Mouse (Mus musculus): ENCODE data around the gene Rab4b.

Gene Rab4b

DNA sequence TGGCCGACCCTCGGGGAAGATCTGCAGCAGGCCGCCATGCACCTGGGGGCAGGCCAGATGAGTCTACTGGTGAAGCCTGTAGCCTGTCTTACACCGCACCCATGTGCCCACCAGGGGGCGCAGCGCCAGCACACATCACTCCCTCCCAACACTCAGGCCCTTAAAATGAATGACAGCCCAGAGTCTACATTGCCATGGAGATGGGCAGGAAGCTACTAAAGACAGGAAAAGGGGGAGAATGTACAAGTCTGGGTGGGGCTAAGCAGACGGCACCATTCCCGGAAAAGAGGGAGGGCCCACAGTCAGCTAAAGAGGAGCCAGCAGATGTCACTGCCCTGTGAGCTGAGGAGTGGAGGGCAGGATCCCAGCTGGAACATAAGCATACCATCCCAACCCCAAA lies 18.8 kb downstream of the Rab4b start:
- peak; percentile 84 for DNase-seq (ENCODE audit: low spot score)

DNA sequence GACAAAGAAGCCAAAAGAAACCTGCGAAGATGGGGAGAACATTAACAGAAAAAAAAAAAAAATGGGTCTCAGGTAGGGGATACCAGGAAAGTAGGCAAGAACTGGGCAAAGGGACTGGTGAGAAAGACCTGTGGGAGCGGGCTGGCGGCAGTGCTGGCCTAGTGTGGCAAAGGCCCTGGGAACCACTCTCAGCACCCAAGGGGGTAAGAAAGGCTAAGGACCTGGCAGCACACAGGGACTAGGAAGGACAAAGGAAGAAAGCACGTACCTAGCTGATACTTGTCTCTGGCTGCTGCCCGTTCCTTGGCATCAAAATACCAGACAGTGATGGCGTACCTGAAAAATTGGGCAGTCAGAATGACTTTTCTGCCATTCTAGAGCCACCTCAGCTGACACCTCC lies 19.4 kb downstream of the Rab4b start:
- DNase-seq (ENCODE audit: low spot score) = no peak

DNA sequence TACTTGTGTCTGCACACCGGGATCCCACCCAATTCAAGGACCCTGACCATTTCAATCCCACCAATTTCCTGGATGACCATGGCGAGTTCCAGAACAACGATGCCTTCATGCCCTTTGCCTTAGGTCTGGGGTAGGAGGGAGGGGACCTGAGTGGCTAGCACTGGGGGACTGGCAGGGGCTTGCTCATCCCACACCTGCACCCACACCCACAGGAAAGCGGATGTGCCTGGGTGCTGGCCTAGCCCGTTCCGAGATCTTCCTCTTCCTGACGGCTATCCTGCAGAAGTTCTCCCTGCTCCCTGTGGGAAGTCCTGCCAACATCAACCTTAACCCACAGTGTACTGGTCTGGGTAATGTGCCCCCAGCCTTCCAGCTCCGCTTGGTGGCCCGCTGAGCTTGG lies 20.5 kb downstream of the Rab4b start:
- DNase-seq (ENCODE audit: low spot score) = no peak

GRCm38 (mm10) chr7:27156005-27156404 lies 22.7 kb downstream of the Rab4b start:
- no peak for DNase-seq (ENCODE audit: low spot score)

DNA sequence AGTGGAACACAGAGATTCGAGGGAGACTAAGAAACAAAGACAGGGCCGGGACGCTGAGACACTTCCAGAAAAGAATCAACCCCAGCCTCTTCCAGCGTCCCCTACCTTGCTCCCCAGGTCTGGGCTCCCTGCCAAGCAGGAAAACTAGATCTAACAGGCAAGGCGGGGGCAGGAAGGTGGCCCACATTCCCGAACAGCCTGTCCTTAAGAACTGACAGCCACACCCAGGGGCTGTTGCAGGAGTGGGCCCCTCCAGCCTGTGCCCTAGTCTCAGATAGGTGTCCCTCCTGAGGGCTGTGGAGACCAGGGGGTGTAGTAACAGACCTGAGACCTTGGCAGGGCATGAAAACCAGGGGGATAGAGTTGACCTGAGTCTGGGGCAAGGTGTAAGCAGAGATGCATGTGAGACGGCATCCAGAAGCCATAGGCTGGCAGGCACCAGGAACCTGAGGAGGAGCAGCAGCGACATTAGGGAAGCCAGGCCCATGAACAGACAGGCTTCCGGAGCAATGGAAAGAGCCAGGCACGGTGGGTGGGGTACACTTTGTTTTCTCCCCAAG lies 25.4 kb downstream of the Rab4b start, which contains the start of gene Cyp2t4:
Gene Cyp2t4 (plus strand): TSS at position 510 of the 560 bp plus-strand sequence.
- DNase-seq (ENCODE audit: low spot score) = peak; percentile 67

DNA sequence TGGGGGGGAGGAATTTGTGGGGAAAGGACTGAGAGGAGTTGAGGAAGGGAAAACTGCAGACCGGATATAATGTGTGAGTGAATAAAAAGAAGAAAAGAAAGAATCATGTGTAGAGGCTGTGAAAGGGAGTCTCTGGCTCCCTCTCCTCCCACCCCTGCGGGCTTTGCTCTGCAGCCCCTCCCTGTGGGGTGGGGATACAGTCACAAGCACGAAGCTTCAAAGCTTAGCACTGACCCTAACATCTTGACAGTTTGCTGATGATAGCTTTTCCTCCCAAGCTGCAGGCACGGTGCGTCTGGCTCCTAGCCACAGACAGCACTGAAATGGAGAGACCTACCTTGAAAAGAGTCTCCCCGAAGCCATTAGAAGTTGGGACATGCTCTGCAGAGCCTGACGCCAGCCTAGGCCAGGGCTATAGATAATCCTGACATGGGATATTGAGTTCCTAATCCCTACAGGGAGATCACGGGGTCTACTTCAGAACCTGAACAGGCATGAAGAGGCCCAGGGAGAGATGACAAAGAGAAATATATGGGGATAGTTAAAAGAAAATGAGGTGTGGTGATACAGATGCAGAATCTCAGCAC lies 42.2 kb downstream of the Rab4b start:
- DNase-seq (ENCODE audit: low spot score) = no peak

DNA sequence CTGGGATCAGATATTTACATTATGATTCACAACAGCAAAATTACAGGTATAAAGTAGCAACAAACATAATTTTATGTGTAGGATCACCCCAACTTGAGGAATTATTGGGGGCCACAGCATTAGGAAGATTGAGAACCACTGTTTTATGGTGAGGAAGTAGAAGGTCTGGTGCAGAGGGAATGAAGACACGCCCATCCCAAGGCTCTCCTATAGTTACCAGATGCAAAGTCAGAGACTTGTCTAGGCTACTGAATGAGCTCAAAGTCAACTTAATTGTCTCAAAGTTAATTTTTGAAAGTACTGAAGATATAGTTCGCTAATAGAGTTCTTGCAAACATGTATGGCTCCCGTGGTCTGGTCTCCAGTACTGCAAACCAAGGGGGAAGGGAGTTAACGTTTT lies 44.9 kb downstream of the Rab4b start:
- no peak for DNase-seq (ENCODE audit: low spot score)

DNA sequence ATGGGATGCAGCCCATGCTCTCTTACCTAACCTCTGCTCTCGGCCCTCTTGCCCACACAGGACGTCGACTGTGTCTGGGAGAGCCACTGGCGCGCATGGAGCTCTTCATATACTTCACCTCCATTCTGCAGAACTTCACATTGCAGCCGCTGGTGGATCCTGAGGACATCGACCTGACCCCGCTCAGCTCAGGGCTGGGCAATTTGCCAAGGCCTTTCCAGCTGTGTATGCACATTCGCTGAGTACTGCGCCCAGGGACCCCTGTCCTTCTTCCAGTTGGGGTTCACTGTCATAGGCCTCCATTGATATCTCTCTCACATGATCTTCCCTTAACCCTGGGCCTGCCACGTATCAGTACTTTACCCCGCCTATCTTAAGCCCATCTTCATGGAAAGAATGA lies 45.5 kb downstream of the Rab4b start:
- DNase-seq (ENCODE audit: low spot score) = no peak

- peak; percentile 66 for DNase-seq (ENCODE audit: low spot score)
These were observed 46.1 kb downstream of the Rab4b start for GRCm38 (mm10) chr7:27132588-27132987.

DNA sequence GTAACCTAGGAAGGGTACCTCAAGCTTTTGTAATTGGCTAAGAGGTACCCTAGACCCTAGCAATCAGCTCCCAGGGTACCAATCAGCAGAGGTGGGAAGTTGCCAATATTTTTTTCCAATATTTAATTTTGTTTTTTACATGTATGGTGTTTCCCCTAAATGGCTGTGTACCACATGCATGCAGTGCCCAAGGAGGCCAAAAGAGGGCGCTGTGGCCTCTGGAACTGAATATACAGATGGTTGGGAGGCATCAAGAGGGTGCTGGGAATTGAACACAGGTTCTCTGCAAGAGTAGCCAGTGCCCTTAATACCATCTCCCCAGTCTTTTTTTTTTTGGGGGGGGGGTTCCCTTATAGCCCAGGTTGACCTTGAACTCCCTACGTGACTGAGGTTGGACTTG lies 47.3 kb downstream of the Rab4b start:
- no peak for DNase-seq (ENCODE audit: low spot score)

DNA sequence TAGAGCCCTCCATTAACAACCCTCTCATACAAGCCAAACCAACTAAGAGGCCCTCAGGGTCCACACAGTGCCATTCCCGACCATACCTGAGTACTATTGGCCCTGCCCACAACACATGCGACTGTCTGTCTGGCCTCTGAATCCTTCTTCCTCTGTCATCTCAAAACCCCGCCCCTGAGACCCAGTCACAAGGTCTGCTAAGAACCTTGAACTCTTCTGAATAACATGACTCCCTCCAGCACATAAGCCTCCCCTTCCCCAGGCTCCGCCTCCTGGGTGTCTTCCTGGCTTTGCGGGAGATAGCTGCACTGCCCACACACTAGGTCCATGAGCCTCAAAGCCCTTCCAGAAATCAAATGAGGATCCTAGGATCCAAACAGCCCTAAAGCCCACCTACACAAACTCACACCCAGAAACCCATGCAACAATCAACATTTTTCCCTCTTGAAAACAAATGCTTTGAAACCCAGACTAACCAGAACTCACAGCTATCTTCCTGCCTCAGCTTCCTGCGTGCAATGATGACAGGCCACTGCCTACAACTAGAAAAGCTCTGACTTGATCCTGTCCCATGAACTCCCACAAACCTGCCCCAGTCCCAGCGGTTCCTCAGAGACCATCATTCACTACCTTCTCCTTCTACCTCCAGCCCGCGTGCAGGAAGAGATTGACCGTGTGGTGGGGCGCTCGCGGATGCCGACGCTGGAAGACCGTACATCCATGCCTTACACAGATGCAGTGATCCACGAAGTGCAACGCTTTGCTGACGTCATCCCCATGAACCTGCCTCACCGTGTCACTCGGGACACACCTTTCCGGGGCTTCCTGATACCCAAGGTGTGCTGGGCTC lies 48.0 kb downstream of the Rab4b start:
- no peak for DNase-seq (ENCODE audit: low spot score)

DNA sequence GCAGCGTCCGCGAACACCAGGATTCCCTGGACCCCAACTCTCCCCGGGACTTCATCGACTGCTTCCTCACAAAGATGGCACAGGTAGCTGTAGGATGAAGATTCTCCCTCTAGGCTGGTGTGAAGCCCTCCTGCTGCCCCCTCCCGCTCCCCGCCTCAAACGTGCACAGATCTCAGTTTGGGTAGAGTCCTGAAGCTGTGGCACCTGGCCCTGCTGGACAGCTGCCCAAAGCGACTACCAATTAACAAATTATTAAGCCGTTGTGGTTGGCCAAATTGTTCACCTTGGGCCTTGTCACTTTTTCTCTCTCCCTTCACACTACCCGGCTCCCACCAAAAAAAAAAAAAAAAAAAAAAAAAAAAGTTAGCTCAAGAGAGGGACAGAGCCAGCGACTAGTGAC lies 48.9 kb downstream of the Rab4b start:
- DNase-seq (ENCODE audit: low spot score) = no peak

DNA sequence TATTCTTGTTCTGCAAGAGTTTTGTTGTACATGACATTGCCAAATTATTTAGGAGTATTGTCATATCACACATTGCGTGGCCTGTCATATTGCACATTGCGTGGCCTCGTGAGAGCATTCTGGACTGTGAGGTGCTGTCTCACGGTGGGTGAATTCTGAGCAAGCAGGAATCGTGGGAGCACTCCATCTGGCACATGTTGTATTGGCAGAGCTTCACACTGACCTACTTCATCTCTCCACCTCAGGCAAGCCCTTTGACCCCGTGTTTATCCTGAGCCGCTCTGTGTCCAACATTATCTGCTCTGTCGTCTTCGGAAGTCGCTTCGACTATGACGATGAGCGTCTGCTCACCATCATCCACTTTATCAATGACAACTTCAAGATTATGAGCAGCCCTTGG lies 49.8 kb downstream of the Rab4b start:
- DNase-seq (ENCODE audit: low spot score) = no peak

- peak; percentile 57 for DNase-seq (ENCODE audit: low spot score)
These were observed 50.5 kb downstream of the Rab4b start for GRCm38 (mm10) chr7:27128162-27128561.

GRCm38 (mm10) chr7:27124969-27125368 lies 53.7 kb downstream of the Rab4b start:
- no peak for DNase-seq (ENCODE audit: low spot score)

GRCm38 (mm10) chr7:27124305-27124832 lies 54.3 kb downstream of the Rab4b start:
- no peak for DNase-seq (ENCODE audit: low spot score)

- peak; percentile 14 for DNase-seq (ENCODE audit: low spot score)
These were observed 59.0 kb downstream of the Rab4b start, which contains the start of gene Cyp2f2 for GRCm38 (mm10) chr7:27119676-27120075. TSS of gene Cyp2f2 (plus strand) at chr7:27119909.
